Mouse (Mus musculus) liver, postnatal 0 days (tissue): ENCODE data around the gene Ankrd31. TPM values are rescaled to one million over a fixed set of nuclear protein-coding genes. Genes with fewer than 3 reads are reported as not detected.

Source experiments
- ATAC-seq: fragments of 200-750 bp; cut with Nextera tagmentation; 2 replicates; pipeline ENCODE4 v1.8.0; 2017; ENCODE audit warnings: mild to moderate bottlenecking, moderate library complexity
- DNase-seq: peaks from one replicate; pipeline ENCODE4 v3.0.0-alpha.2; 2016
- H3K27ac ChIP-seq: fragments of 300-500 bp; sonication (generic); 2 replicates; pipeline ENCODE4 v1.5.1; 2014; ENCODE audit warnings: antibody characterized with exemption, moderate library complexity, mild to moderate bottlenecking, low read depth
- H3K27me3 ChIP-seq: fragments of 300-500 bp; sonication (generic); 2 replicates; pipeline ENCODE4 v1.6.1; 2014; ENCODE audit warnings: low read length, control low read depth, mixed read lengths; ENCODE audit not compliant: insufficient read depth
- H3K36me3 ChIP-seq: fragments of 300-500 bp; sonication (generic); replicated peaks from 2 replicates; pipeline ENCODE4 v1.6.1; 2014; ENCODE audit warnings: mild to moderate bottlenecking, control low read depth, low read length, moderate library complexity, mixed read lengths; ENCODE audit not compliant: insufficient read depth
- H3K4me1 ChIP-seq: fragments of 300-500 bp; sonication (generic); 2 replicates; pipeline ENCODE4 v1.6.1; 2014; ENCODE audit warnings: antibody characterized with exemption, mild to moderate bottlenecking, control low read depth; ENCODE audit not compliant: insufficient read depth
- H3K4me2 ChIP-seq: fragments of 300-500 bp; sonication (generic); 2 replicates; pipeline ENCODE4 v1.6.1; 2014; ENCODE audit warnings: low read depth, mild to moderate bottlenecking, low read length, moderate library complexity, mixed read lengths
- H3K4me3 ChIP-seq: fragments of 300-500 bp; sonication (generic); 2 replicates; pipeline ENCODE4 v1.5.1; 2014; ENCODE audit warnings: low read depth, low read length
- H3K9ac ChIP-seq: fragments of 300-500 bp; sonication (generic); replicated peaks from 2 replicates; pipeline ENCODE4 v1.6.1; 2014; ENCODE audit warnings: mild to moderate bottlenecking, moderate library complexity
- H3K9me3 ChIP-seq: fragments of 300-500 bp; sonication (generic); 2 replicates; pipeline ENCODE4 v1.6.1; 2016; ENCODE audit warnings: mild to moderate bottlenecking, control low read depth, low read length, mixed read lengths
- CTCF ChIP-seq: sonication (generic); IDR thresholded peaks from 2 replicates; pipeline ENCODE4 v1.5.1; 2016; ENCODE audit warnings: antibody characterized with exemption, low read depth
- EP300 ChIP-seq: IDR thresholded peaks from 2 replicates; pipeline ENCODE4 v1.6.1; 2016; ENCODE audit warnings: antibody characterized with exemption, low read depth, mild to moderate bottlenecking
- WGBS: fragments of 180-500 bp; shearing (Covaris S2); extraction: QIAGEN DNeasy Blood & Tissue Kit; methylation state at CpG from one replicate; pipeline ENCODE4 v1.1.7; 2014; ENCODE audit not compliant: insufficient replicate concordance; 5-methylcytosine and 5-hydroxymethylcytosine counted together
- polyA plus RNA-seq: library from polyadenylated mRNA; unstranded; fragments of >200 nt; fragmentation: Nextera tagmentation; extraction: Ambion mirVana; gene quantifications from 2 replicates; pipeline ENCODE4 v1.2.1, GENCODE M21; 2015

Ankrd31 gene
- polyA plus RNA-seq, result 0.02 TPM in 1 of 2 replicates, not detected in the other

GRCm38 (mm10) chr13:96748109-96748845, at the start of gene Ankrd31:
Ankrd31 (plus strand) TSS chr13:96748272.
- Histone ChIP-seq H3K4me1 (0 out of 2 replicates have a peak, but pooled peaks cover 2% of the 10 kb centered on the region), H3K36me3 (no peaks in the 10 kb centered on the region), H3K4me3 (no peak within 1 kb of the TSS), H3K9ac (no peak within 1 kb of the TSS), H3K27ac (no peak within 1 kb of the TSS), H3K27me3 (no peaks in the 10 kb centered on the region), H3K9me3 (no peaks in the 10 kb centered on the region), H3K4me2 (no peak within 1 kb of the TSS)
- TF ChIP-seq EP300 (no peak), CTCF (no peak)
- no peak for DNase-seq
- no peak for ATAC-seq
- WGBS, result 86% methylated on average over 42 of the region's 42 CpGs

DNA sequence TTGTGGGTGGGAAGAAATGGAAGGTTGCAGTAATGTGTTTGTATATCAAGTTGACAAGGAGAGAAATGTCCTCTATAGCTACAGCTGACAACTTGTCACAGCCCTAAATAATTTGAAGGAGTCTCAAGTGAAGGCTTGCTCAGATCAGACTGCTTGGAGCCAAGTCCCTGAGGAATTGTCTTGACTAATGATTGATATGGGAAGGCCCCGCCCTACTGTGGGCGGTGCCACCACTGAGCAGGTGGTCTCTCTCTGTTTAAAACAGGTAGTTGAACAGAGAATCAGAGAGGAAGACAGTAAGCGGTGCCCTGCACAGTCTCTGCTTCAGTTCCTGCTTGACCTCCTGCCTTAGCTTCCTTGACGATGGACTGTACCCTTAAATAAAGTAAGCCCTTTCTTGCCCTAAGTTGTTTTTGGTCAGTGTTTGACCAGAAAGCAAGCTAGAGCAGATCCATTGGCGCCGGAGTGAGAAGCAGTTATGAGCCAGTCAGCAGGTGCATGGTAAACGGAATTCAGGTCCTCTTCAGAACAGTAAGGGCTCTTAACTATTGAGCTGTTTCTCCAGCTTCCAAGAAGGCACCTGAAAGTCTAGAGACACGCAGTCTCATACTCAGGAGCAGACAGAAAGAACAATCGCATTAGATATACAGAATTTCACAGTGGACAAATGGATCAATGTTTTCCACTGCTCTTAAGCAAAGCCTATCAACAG, 45.3 kb upstream of the Ankrd31 start:
- Histone ChIP-seq H3K27me3 (no peaks in the 10 kb centered on the region), H3K9ac (no peak overlapping the region), H3K4me1 (0 out of 2 replicates have a peak, but pooled peaks cover 2% of the 10 kb centered on the region), H3K9me3 (no peaks in the 10 kb centered on the region), H3K27ac (no peak overlapping the region), H3K4me3 (no peak overlapping the region), H3K4me2 (no peak overlapping the region), H3K36me3 (no peaks in the 10 kb centered on the region)
- 73% methylated on average over 9 of the region's 9 CpGs for WGBS
- TF ChIP-seq CTCF, result no peak
- TF ChIP-seq EP300, result no peak
- DNase-seq, result no peak
- ATAC-seq, result no peak

DNA sequence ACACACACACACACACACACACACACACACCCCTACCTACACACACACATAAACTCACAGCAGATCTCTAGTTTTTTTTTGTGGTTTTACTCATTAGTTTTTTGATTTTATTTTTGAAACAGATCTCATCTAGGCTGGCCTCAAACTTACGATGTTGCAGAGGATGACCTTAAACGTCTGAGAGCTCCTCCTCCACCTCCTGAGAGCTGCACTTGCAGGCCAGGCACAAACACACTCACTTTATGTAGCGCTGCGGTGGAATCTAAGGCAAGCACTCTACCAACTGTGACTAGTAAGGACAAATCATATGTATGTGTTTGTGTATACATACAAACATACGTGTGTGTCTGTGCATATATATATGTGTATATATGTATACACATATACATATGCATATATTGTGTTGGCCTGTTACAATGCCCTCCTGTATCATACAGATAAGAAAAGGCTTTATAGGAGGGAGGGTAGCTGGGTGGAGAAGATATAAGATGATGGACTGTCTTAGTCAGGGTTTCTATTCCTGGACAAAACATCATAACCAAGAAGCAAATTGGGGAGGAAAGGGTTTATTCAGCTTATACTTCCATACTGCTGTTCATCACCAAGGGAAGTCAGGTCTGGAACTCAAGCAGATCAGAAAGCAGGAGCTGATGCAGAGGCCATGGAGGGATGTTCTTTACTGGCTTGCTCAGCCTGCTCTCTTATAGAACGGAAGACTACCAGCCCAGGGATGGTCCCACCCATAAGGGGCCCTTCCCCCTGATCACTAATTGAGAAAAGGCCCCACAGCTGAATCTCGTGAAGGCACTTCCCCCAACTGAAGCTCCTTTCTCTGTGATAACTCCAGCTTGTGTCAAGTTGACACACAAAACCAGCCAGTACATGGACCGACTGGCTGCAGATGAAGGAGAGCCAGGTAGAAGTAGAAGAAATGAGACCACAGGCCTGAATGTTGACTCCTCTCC, 38.5 kb upstream of the Ankrd31 start:
- H3K27ac ChIP-seq, result no peak overlapping the region
- H3K36me3 ChIP-seq, result no peaks in the 10 kb centered on the region
- H3K9me3 ChIP-seq, result no peaks in the 10 kb centered on the region
- H3K9ac ChIP-seq, result no peak overlapping the region
- TF ChIP-seq CTCF, result no peak
- no peak for TF ChIP-seq EP300
- DNase-seq (no peak), ATAC-seq (peak; percentile 72)
- WGBS, result 58% methylated on average over 8 of the region's 8 CpGs
- H3K4me3 ChIP-seq, result no peak overlapping the region
- H3K4me1 ChIP-seq, result no peaks in the 10 kb centered on the region
- H3K4me2 ChIP-seq, result no peak overlapping the region
- no peaks in the 10 kb centered on the region for H3K27me3 ChIP-seq

DNA sequence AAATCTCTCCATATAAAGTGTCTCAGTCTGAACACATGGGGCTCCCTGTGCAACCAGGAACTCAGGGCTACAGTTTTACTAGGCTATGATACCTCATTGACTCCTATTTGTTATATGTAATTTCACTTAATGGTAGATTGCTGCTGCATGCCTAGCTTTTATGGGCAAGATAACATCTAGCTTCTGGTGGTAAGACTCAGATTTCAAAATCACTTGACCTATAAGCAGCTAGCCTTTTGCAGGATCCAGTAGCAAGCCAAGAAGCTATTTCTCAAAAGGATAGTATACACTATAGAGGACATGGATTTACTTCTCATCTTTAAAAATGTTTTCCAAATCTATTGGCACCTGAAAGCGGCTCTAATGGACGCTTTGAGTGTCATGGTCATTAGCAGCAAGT, 31.8 kb upstream of the Ankrd31 start:
- no peaks in the 10 kb centered on the region for H3K4me1 ChIP-seq
- H3K4me3 ChIP-seq, result no peak overlapping the region
- no peak overlapping the region for H3K4me2 ChIP-seq
- DNase-seq, result no peak
- no peak overlapping the region for H3K27ac ChIP-seq
- no peak overlapping the region for H3K9ac ChIP-seq
- no peaks in the 10 kb centered on the region for H3K9me3 ChIP-seq
- TF ChIP-seq EP300 (no peak), CTCF (no peak)
- ATAC-seq, result no peak
- H3K36me3 ChIP-seq, result no peaks in the 10 kb centered on the region
- no peaks in the 10 kb centered on the region for H3K27me3 ChIP-seq
- WGBS, result 89% methylated on average over 2 of the region's 2 CpGs

DNA sequence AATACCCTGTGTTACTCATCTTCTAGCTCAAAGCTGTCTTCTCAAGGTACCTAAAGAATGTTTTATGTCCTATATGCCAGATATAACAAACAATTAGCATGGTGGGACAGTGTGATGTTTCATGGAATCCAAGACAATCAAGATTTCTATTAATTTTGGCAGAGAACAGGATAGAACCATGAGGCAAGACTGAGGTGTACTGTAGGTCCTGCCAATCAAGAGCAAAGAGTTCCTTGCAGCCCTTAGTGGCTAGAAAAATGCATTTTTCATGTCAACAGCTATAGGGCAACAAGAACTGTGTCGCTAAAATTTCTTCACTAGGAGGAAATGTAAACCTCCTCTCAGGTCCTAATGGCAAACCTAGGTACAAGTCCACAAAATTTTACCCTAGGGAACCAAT, 30.3 kb upstream of the Ankrd31 start:
- WGBS, result 56% methylated on average over 1 of the region's 1 CpGs
- Histone ChIP-seq H3K36me3 (no peaks in the 10 kb centered on the region), H3K9me3 (no peaks in the 10 kb centered on the region), H3K4me3 (no peak overlapping the region), H3K4me2 (no peak overlapping the region), H3K9ac (no peak overlapping the region), H3K27me3 (no peaks in the 10 kb centered on the region), H3K4me1 (no peaks in the 10 kb centered on the region), H3K27ac (no peak overlapping the region)
- TF ChIP-seq EP300 (no peak), CTCF (no peak)
- DNase-seq (no peak), ATAC-seq (no peak)

- Histone ChIP-seq H3K9me3 (no peaks in the 10 kb centered on the region), H3K36me3 (no peaks in the 10 kb centered on the region), H3K4me1 (no peaks in the 10 kb centered on the region), H3K4me3 (no peak overlapping the region), H3K27ac (no peak overlapping the region), H3K4me2 (no peak overlapping the region), H3K27me3 (no peaks in the 10 kb centered on the region), H3K9ac (no peak overlapping the region)
- no peak for TF ChIP-seq EP300
- TF ChIP-seq CTCF, result no peak
- ATAC-seq (no peak), DNase-seq (no peak)
- 57% methylated on average over 2 of the region's 2 CpGs for WGBS
Observed at GRCm38 (mm10) chr13:96720003-96720402, 28.1 kb upstream of the Ankrd31 start.
